Mouse (Mus musculus) liver, postnatal 0 days (tissue): ENCODE data around the gene Stat5b. TPM values are rescaled to one million over a fixed set of nuclear protein-coding genes. Genes with fewer than 3 reads are reported as not detected.
A peak's percentile ranks its signal among the peaks of the same experiment; 100 is the strongest.

Source experiments
- ATAC-seq: fragments of 200-750 bp; cut with Nextera tagmentation; 2 replicates; pipeline ENCODE4 v1.8.0; 2017; ENCODE audit warnings: mild to moderate bottlenecking, moderate library complexity
- DNase-seq: peaks from one replicate; pipeline ENCODE4 v3.0.0-alpha.2; 2016
- H3K27ac ChIP-seq: fragments of 300-500 bp; sonication (generic); 2 replicates; pipeline ENCODE4 v1.5.1; 2014; ENCODE audit warnings: antibody characterized with exemption, moderate library complexity, mild to moderate bottlenecking, low read depth
- H3K27me3 ChIP-seq: fragments of 300-500 bp; sonication (generic); 2 replicates; pipeline ENCODE4 v1.6.1; 2014; ENCODE audit warnings: low read length, control low read depth, mixed read lengths; ENCODE audit not compliant: insufficient read depth
- H3K36me3 ChIP-seq: fragments of 300-500 bp; sonication (generic); replicated peaks from 2 replicates; pipeline ENCODE4 v1.6.1; 2014; ENCODE audit warnings: mild to moderate bottlenecking, control low read depth, low read length, moderate library complexity, mixed read lengths; ENCODE audit not compliant: insufficient read depth
- H3K4me1 ChIP-seq: fragments of 300-500 bp; sonication (generic); 2 replicates; pipeline ENCODE4 v1.6.1; 2014; ENCODE audit warnings: antibody characterized with exemption, mild to moderate bottlenecking, control low read depth; ENCODE audit not compliant: insufficient read depth
- H3K4me2 ChIP-seq: fragments of 300-500 bp; sonication (generic); 2 replicates; pipeline ENCODE4 v1.6.1; 2014; ENCODE audit warnings: low read depth, mild to moderate bottlenecking, low read length, moderate library complexity, mixed read lengths
- H3K4me3 ChIP-seq: fragments of 300-500 bp; sonication (generic); 2 replicates; pipeline ENCODE4 v1.5.1; 2014; ENCODE audit warnings: low read depth, low read length
- H3K9ac ChIP-seq: fragments of 300-500 bp; sonication (generic); replicated peaks from 2 replicates; pipeline ENCODE4 v1.6.1; 2014; ENCODE audit warnings: mild to moderate bottlenecking, moderate library complexity
- H3K9me3 ChIP-seq: fragments of 300-500 bp; sonication (generic); 2 replicates; pipeline ENCODE4 v1.6.1; 2016; ENCODE audit warnings: mild to moderate bottlenecking, control low read depth, low read length, mixed read lengths
- CTCF ChIP-seq: sonication (generic); IDR thresholded peaks from 2 replicates; pipeline ENCODE4 v1.5.1; 2016; ENCODE audit warnings: antibody characterized with exemption, low read depth
- EP300 ChIP-seq: IDR thresholded peaks from 2 replicates; pipeline ENCODE4 v1.6.1; 2016; ENCODE audit warnings: antibody characterized with exemption, low read depth, mild to moderate bottlenecking
- WGBS: fragments of 180-500 bp; shearing (Covaris S2); extraction: QIAGEN DNeasy Blood & Tissue Kit; methylation state at CpG from one replicate; pipeline ENCODE4 v1.1.7; 2014; ENCODE audit not compliant: insufficient replicate concordance; 5-methylcytosine and 5-hydroxymethylcytosine counted together
- polyA plus RNA-seq: library from polyadenylated mRNA; unstranded; fragments of >200 nt; fragmentation: Nextera tagmentation; extraction: Ambion mirVana; gene quantifications from 2 replicates; pipeline ENCODE4 v1.2.1, GENCODE M21; 2015

The Stat5b gene
- polyA plus RNA-seq, 1 experiment from 2014 or later, result 15.4 TPM

DNA sequence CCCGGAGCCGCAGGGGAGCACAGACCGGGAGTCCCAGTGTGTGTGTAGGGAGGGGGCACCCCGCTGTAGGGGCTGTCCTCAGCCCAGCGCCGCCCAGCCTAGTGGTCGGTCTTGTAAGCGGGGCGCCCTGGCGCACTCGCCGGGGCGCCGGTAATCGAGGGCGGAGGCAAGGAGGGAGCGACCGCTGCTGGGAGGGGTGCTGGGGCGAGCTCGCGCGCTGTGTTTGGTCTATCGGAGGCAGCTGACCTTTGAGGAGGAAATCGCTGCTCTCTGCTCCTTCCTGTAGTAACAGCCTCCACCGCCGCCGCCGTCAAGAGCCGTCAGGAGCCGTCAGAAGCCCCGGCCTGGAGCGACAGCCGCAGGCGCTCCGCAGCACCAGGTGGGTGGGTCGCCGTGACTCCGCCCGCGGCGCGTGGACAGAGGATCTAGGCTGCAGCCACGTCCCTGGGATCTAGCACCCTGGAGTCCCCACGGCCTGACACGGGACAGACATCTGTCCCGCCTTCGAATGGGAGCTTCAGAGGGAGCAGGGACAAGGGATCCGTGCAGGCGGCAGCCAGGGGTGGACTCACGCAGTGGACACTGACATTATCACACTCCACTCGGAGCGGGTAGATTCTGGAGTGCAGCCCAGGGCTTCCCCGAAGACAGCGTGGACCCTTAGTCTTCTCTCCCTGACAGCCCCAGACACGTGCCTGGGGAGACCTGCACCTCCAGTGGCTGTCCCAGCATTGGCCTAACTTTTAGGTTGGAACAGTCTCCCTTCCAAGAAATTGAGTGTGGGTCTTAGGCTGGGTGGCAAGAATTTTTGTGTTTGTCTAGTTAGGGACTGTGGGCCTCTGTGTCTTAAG is 9.9 kb upstream of the Stat5b start:
- peak; percentile 95 for ATAC-seq
- TF ChIP-seq EP300 (no peak), CTCF (no peak)
- peak; percentile 89 for DNase-seq
- WGBS, result under 1% methylated on average over 44 of the region's 55 CpGs
- Histone ChIP-seq H3K4me2 (peak overlapping the region; percentile 94), H3K9me3 (no peaks in the 10 kb centered on the region), H3K27me3 (no peaks in the 10 kb centered on the region), H3K4me1 (peaks cover 18% of the 10 kb centered on the region), H3K4me3 (peak overlapping the region; percentile 61), H3K27ac (peak overlapping the region; percentile 82), H3K36me3 (peaks cover 5% of the 10 kb centered on the region; the same call in 1 of the 2 replicates), H3K9ac (peak overlapping the region; percentile 71)

DNA sequence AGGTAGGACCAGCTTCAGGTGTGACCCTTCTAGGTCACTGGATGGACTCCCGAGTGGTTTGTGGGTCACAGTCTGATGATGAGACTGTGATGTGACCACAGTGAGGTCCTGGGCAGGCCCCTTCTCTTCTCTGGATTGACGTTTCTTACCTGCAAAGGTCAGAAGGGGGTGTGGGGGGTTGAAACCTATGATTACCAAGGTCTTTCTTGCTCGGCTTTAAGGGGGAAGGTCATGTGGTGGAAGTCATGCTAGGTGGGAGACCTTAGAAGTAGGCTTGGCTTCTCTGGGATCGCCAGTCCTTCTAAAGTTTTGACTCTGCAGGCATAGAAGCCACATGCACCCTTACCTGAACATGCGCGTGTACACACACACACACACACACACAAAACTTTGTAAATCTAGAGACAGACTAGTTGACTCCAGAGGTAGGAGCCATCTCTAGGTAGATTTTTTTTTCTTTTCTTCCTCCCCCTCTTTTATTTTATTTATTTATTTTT is 9.1 kb upstream of the Stat5b start:
- peak overlapping the region; percentile 71; the same call in 1 of the 2 replicates for H3K9ac ChIP-seq
- ATAC-seq, result no peak

GRCm38 (mm10) chr11:100858935-100859578 is 8.5 kb upstream of the Stat5b start, which contains the start of gene Stat5a:
TSS of gene Stat5a (plus strand) at chr11:100859351.
- Histone ChIP-seq H3K4me1 (peaks cover 25% of the 10 kb centered on the region), H3K9me3 (no peaks in the 10 kb centered on the region), H3K9ac (peak within 1 kb of the TSS; percentile 71), H3K27ac (peak within 1 kb of the TSS; percentile 82), H3K36me3 (peaks cover 5% of the 10 kb centered on the region; the same call in 1 of the 2 replicates), H3K4me2 (peak within 1 kb of the TSS; percentile 94), H3K4me3 (peak within 1 kb of the TSS; percentile 61), H3K27me3 (no peaks in the 10 kb centered on the region)
- TF ChIP-seq EP300, result no peak
- no peak for TF ChIP-seq CTCF
- DNase-seq (no peak), ATAC-seq (no peak)
- 62% methylated on average over 9 of the region's 9 CpGs for WGBS

More for the DNA sequence above, 9.1 kb upstream of the Stat5b start:
- peak overlapping the region; percentile 61 for H3K4me3 ChIP-seq
- WGBS, result 45% methylated on average over 6 of the region's 6 CpGs
- TF ChIP-seq CTCF (no peak), EP300 (no peak)
- H3K36me3 ChIP-seq, result peaks cover 5% of the 10 kb centered on the region; the same call in 1 of the 2 replicates
- H3K27ac ChIP-seq, result peak overlapping the region; percentile 82; the same call in 1 of the 2 replicates
- H3K27me3 ChIP-seq, result no peaks in the 10 kb centered on the region
- H3K9me3 ChIP-seq, result no peaks in the 10 kb centered on the region
- DNase-seq, result no peak
- peaks cover 20% of the 10 kb centered on the region for H3K4me1 ChIP-seq
- H3K4me2 ChIP-seq, result peak overlapping the region; percentile 94

DNA sequence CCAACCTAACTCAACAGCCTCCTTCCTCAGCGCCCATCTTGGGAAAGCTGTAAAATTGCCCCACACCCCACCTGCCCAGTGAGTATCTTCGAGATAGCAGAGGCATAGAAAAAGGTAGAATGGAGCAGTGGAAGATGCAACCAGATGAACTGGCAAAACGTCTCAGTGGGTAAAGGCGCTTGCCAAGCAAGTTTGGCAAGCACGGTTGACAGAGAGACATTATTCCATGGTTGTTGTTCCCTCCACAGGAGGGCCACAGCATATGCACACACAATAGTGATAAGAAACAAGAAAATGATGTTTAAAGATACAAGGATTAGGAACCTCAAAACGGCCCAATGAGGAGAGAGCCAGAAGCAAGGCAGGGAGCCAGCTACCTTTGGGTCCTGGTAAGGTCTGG is 7.4 kb upstream of the Stat5b start:
- no peaks in the 10 kb centered on the region for H3K9me3 ChIP-seq
- H3K9ac ChIP-seq, result no peak overlapping the region
- no peak for TF ChIP-seq CTCF
- no peak for TF ChIP-seq EP300
- no peak overlapping the region for H3K4me2 ChIP-seq
- DNase-seq (no peak), ATAC-seq (no peak)
- H3K27ac ChIP-seq, result no peak overlapping the region
- no peaks in the 10 kb centered on the region for H3K36me3 ChIP-seq
- no peaks in the 10 kb centered on the region for H3K27me3 ChIP-seq
- H3K4me3 ChIP-seq, result no peak overlapping the region
- H3K4me1 ChIP-seq, result peaks cover 25% of the 10 kb centered on the region
- WGBS, result 64% methylated on average over 6 of the region's 6 CpGs

GRCm38 (mm10) chr11:100855178-100855577 is 4.7 kb upstream of the Stat5b start:
- Histone ChIP-seq H3K36me3 (no peaks in the 10 kb centered on the region), H3K4me3 (no peak overlapping the region), H3K4me2 (no peak overlapping the region), H3K27me3 (no peaks in the 10 kb centered on the region), H3K4me1 (peaks cover 21% of the 10 kb centered on the region), H3K27ac (no peak overlapping the region), H3K9ac (no peak overlapping the region), H3K9me3 (no peaks in the 10 kb centered on the region)
- TF ChIP-seq CTCF, result no peak
- no peak for TF ChIP-seq EP300
- DNase-seq (no peak), ATAC-seq (no peak)
- WGBS, result 75% methylated on average over 4 of the region's 4 CpGs

DNA sequence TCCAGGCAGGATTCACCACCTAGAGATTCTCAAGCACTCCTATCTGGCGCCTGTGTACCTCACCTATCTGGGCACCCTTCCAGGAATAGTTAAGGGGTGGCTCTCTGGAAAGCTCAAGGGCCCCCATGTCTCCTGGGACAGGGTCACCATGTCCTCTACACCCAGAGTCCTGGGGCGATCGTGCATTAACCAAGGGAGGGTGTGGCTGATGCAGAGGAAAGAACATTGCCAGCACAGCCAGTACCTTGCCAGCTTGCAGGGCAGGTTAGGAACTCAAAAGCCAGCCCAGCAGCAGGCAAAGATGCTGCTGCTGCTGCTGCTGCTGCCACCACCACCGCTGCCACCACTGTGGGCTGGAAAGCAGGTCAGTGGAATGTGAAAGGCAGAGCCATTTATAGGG is 3.7 kb upstream of the Stat5b start:
- no peak for DNase-seq
- WGBS, result 51% methylated on average over 4 of the region's 4 CpGs
- no peak overlapping the region for H3K9ac ChIP-seq
- no peaks in the 10 kb centered on the region for H3K9me3 ChIP-seq
- H3K4me2 ChIP-seq, result no peak overlapping the region
- no peaks in the 10 kb centered on the region for H3K27me3 ChIP-seq
- no peak overlapping the region for H3K27ac ChIP-seq
- no peak for ATAC-seq
- peaks cover 20% of the 10 kb centered on the region for H3K4me1 ChIP-seq
- no peaks in the 10 kb centered on the region for H3K36me3 ChIP-seq
- TF ChIP-seq EP300 (no peak), CTCF (no peak)
- no peak overlapping the region for H3K4me3 ChIP-seq
